Mouse (Mus musculus) liver, embryonic 13.5 days (tissue): ENCODE measurements around the gene Atg13. TPM values are rescaled to one million over a fixed set of nuclear protein-coding genes. Genes with fewer than 3 reads are reported as not detected.

Source experiments
- ATAC-seq: fragments of 200-750 bp; cut with Nextera tagmentation; 2 replicates; pipeline ENCODE4 v1.8.0; 2017; ENCODE audit warnings: low read depth, mild to moderate bottlenecking, moderate number of reproducible peaks, moderate library complexity
- DNase-seq: peaks from one replicate; pipeline ENCODE4 v3.0.0; 2022
- H3K27ac ChIP-seq: fragments of 300-500 bp; sonication (generic); 2 replicates; pipeline ENCODE4 v1.5.1; 2015; ENCODE audit warnings: moderate library complexity, mild to moderate bottlenecking, inconsistent platforms
- H3K27me3 ChIP-seq: fragments of 300-500 bp; sonication (generic); 2 replicates; pipeline ENCODE4 v1.6.1; 2015; ENCODE audit warnings: mild to moderate bottlenecking, inconsistent platforms
- H3K36me3 ChIP-seq: fragments of 300-500 bp; sonication (generic); 2 replicates; pipeline ENCODE4 v1.6.1; 2015; ENCODE audit warnings: mild to moderate bottlenecking, inconsistent platforms
- H3K4me1 ChIP-seq: fragments of 300-500 bp; sonication (generic); replicated peaks from 2 replicates; pipeline ENCODE4 v1.6.1; 2015; ENCODE audit warnings: inconsistent platforms
- H3K4me2 ChIP-seq: fragments of 300-500 bp; sonication (generic); 2 replicates; pipeline ENCODE4 v1.6.1; 2015; ENCODE audit warnings: inconsistent platforms, mild to moderate bottlenecking, moderate library complexity
- H3K4me3 ChIP-seq: fragments of 300-500 bp; sonication (generic); replicated peaks from 2 replicates; pipeline ENCODE4 v1.5.1; 2015; ENCODE audit warnings: mild to moderate bottlenecking, inconsistent platforms
- H3K9ac ChIP-seq: fragments of 300-500 bp; sonication (generic); 2 replicates; pipeline ENCODE4 v1.6.1; 2015; ENCODE audit warnings: mild to moderate bottlenecking, inconsistent platforms
- H3K9me3 ChIP-seq: fragments of 300-500 bp; sonication (generic); replicated peaks from 2 replicates; pipeline ENCODE4 v1.6.1; 2016; ENCODE audit warnings: inconsistent platforms
- WGBS: fragments of 180-500 bp; shearing (Covaris S2); methylation state at CpG from one replicate; pipeline ENCODE4 v1.1.7; 2015; ENCODE audit not compliant: insufficient replicate concordance; 5-methylcytosine and 5-hydroxymethylcytosine counted together
- polyA plus RNA-seq: library from polyadenylated mRNA; unstranded; fragments of >200 nt; fragmentation: Nextera tagmentation; extraction: Ambion mirVana; gene quantifications from 2 replicates; pipeline ENCODE4 v1.2.1, GENCODE M21; 2015

Atg13 gene
- polyA plus RNA-seq, 1 experiment from 2014 or later, result 10.6 TPM

DNA sequence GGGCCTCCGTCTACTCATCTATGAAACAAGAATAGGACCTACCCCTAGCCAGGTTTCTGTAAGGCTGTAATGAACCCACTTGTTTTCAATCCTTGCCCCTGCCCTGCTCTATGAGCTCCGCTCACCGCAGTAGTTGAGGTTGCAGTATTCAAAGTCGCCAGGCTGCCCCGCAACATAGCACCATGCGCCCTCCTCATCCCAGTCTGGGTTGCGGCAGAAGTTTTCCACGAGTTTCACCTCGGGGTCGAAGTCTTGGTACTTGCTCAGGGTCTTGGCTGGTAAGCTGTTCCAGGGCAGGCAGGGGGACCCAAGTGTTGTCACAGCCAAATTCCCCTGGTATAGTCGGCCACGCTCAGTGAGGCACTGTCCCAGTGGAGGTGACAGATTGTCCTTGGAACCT, 80.0 kb downstream of the Atg13 start:
- H3K27ac ChIP-seq, result no peak overlapping the region
- no peak overlapping the region for H3K4me2 ChIP-seq
- no peaks in the 10 kb centered on the region for H3K9me3 ChIP-seq
- H3K27me3 ChIP-seq, result no peaks in the 10 kb centered on the region
- 82% methylated on average over 12 of the region's 12 CpGs for WGBS
- H3K36me3 ChIP-seq, result peaks cover 2% of the 10 kb centered on the region; the same call in 1 of the 2 replicates
- ATAC-seq (no peak), DNase-seq (no peak)
- peaks cover 33% of the 10 kb centered on the region for H3K4me1 ChIP-seq
- no peak overlapping the region for H3K9ac ChIP-seq
- H3K4me3 ChIP-seq, result no peak overlapping the region

DNA sequence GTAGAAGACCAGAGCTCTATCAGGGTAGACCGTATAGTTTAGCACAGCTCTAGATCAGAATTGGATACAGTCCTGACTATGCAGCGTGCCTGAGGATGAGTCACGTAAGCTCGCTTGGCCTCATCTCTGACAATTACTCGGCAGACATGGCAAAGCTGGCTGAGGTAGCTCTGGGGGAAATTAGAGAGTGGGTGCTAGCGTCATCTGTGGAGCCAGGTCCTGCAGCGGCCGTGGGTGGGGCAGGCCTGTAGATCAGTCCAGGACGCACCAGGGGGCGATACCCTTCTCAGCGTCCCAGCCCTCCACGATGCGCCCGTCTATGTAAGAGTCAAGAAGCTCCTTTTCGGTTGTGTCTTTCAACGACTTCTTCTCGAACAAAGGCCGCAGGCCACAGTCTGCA, 80.7 kb downstream of the Atg13 start:
- no peak overlapping the region for H3K4me2 ChIP-seq
- H3K4me3 ChIP-seq, result no peak overlapping the region
- H3K36me3 ChIP-seq, result peaks cover 2% of the 10 kb centered on the region; the same call in 1 of the 2 replicates
- 75% methylated on average over 18 of the region's 18 CpGs for WGBS
- no peak for ATAC-seq
- H3K9ac ChIP-seq, result no peak overlapping the region
- DNase-seq, result no peak
- no peaks in the 10 kb centered on the region for H3K9me3 ChIP-seq
- no peak overlapping the region for H3K27ac ChIP-seq
- H3K4me1 ChIP-seq, result peaks cover 26% of the 10 kb centered on the region
- H3K27me3 ChIP-seq, result no peaks in the 10 kb centered on the region

DNA sequence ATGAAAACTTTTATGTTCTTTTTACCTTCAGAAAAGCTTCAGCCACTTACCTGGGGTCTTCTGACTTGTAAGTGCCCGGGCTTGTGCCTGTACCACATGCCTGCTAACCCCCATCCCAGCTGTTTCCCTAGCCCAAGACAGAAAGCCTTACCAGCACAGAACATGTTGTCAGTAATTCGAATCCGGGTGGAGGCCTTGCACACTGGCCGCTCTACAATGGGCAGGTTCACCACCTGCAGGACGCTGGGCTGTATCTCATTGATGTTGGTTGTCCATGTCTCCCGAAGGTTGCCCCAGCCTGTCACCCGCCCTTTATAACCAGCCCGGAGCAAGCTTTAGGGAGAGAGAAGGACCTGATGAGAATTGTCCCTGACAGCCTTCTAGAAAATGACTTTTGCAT, 82.2 kb downstream of the Atg13 start:
- H3K36me3 ChIP-seq, result peaks cover 5% of the 10 kb centered on the region
- DNase-seq, result no peak
- no peak for ATAC-seq
- no peak overlapping the region for H3K4me3 ChIP-seq
- H3K27ac ChIP-seq, result no peak overlapping the region
- peaks cover 14% of the 10 kb centered on the region for H3K4me1 ChIP-seq
- no peak overlapping the region for H3K4me2 ChIP-seq
- no peak overlapping the region for H3K9ac ChIP-seq
- 81% methylated on average over 8 of the region's 8 CpGs for WGBS
- no peaks in the 10 kb centered on the region for H3K27me3 ChIP-seq
- no peaks in the 10 kb centered on the region for H3K9me3 ChIP-seq

DNA sequence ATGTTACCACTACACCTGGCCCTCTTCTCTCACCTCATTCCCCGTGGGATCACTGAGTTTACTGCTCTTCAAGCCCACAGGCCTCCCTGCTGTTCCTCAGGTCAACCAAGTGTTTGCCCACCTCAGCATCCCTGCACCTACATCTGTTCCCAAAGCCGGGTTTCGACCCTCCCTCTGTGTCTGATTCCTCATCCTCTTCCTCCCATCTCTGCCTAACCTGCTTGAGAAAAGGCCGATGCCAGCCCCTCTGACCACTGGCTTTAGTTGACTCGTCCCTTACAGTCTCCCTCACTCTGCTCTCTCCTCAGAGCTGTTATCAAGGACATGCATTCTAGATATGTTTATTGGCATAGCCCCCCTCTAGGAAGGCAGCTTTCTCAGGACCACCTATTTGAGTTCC, 82.9 kb downstream of the Atg13 start:
- H3K4me1 ChIP-seq, result peaks cover 8% of the 10 kb centered on the region; the same call in 1 of the 2 replicates
- H3K9me3 ChIP-seq, result no peaks in the 10 kb centered on the region
- H3K4me2 ChIP-seq, result no peak overlapping the region
- H3K4me3 ChIP-seq, result no peak overlapping the region
- H3K27ac ChIP-seq, result no peak overlapping the region
- WGBS, result 55% methylated on average over 5 of the region's 5 CpGs
- no peaks in the 10 kb centered on the region for H3K27me3 ChIP-seq
- H3K9ac ChIP-seq, result no peak overlapping the region
- DNase-seq (no peak), ATAC-seq (no peak)
- peaks cover 8% of the 10 kb centered on the region for H3K36me3 ChIP-seq

Other genes with a start within 250 kb of the Atg13 start
- 47.8 and 52.8 TPM in 2 replicates for gene Ckap5, start 183.8 kb downstream of the Atg13 start, polyA plus RNA-seq
- gene F2, start 74.2 kb downstream of the Atg13 start, polyA plus RNA-seq, result 135 and 155 TPM in 2 replicates
- gene Zfp408, start 60.8 kb downstream of the Atg13 start, polyA plus RNA-seq, result 2.1 and 2.5 TPM in 2 replicates
- 42.3 and 50.5 TPM in 2 replicates for gene Arhgap1, start 60.7 kb downstream of the Atg13 start, polyA plus RNA-seq
- gene Harbi1, start 276 bp upstream of the Atg13 start, polyA plus RNA-seq, result 8.0 and 8.5 TPM in 2 replicates
- gene Ambra1, start 19.6 kb upstream of the Atg13 start, polyA plus RNA-seq, result 4.6 and 5.8 TPM in 2 replicates
- gene Chrm4, start 216.7 kb upstream of the Atg13 start, polyA plus RNA-seq, result 0.07 and 0.09 TPM in 2 replicates
- 50.1 and 52.2 TPM in 2 replicates for gene Mdk, start 221.7 kb upstream of the Atg13 start, polyA plus RNA-seq
- 0.80 and 0.89 TPM in 2 replicates for gene Gm9821, start 235.1 kb upstream of the Atg13 start, polyA plus RNA-seq